ENCODE assay signal across 21 mouse cellular contexts in the genomic region with DNA sequence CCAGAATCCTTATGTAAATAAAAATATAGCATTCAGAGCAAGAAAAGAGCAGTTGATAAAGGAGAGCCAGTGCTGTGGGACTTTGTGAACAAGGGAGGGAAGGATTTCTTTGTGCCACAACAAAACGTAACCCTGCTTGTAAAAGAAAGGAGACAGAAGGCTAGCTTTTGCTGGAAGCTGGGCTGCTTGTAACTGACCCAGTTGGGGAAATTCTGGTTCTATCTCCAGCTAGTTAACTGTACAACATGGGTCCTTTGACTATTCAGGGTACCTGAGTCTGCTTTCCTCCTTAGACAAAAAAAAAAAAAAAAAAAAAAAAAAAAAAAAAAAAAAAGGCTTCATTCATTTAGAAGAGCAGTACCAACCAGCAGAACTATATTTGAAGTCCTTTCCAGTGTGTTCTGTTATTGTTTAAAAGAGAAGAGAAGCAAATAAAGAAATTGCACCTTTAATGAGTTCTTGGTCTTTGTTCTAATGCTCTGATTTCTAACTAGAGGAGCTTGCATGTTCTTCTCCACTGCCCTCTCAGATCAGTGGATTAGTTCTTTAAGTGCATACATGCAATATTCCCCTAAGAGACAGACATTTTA.
DNase-seq lines count a peak whose midpoint lies in the region; ATAC-seq lines count a peak whose summit lies in the region.
"Had no signal": no experiment of that assay in that cellular context is flagged by ENCODE, and none has a peak within 500 bp of the region (broad histone marks: within the 10 kb centered on the region; RNA-seq: fewer than 3 reads in every experiment).

No protein-coding gene starts in this region.

- no peak overlapping the region for H3K4me3 ChIP-seq in midbrain, embryonic 11.5 days (ENCODE audit: low read depth, low read length)
- H3K4me3 ChIP-seq in midbrain, embryonic 16.5 days (ENCODE audit: low read depth, low read length), result no peak overlapping the region
- H3K4me3 ChIP-seq in embryonic facial prominence, embryonic 10.5 days, result no peak overlapping the region
- H3K4me3 ChIP-seq in forebrain, embryonic 16.5 days (replicated peaks; ENCODE audit: low read length), result no peak overlapping the region
- H3K4me3 ChIP-seq in midbrain, embryonic 14.5 days (replicated peaks; ENCODE audit: low read depth, low read length), result no peak overlapping the region
- H3K4me3 ChIP-seq in intestine, embryonic 15.5 days (replicated peaks), result no peak overlapping the region
- H3K4me3 ChIP-seq: heart, embryonic 13.5 days; limb, embryonic 15.5 days; liver, embryonic 15.5 days had no signal

- peak; percentile 94 for DNase-seq in midbrain, embryonic 11.5 days (ENCODE audit: low spot score, missing footprints)
- no peak for DNase-seq in embryonic facial prominence, embryonic 10.5 days (ENCODE audit: low spot score)
- DNase-seq in midbrain, embryonic 14.5 days, result peak; percentile 43
- no peak for DNase-seq in thymus, postnatal 25 days
- DNase-seq in testis, postnatal 10 days (ENCODE audit: low spot score), result no peak
- DNase-seq: adrenal gland, adult 8-10 months; B cell, adult 2 months; cerebellum, postnatal 14 days; gastrocnemius, postnatal 10 days; heart, adult 11 months; heart, postnatal 36 days; kidney, adult 9 months; kidney, postnatal 36 days; thymus, postnatal 14 days had no signal

- peak overlapping the region; percentile 94 for H3K27ac ChIP-seq in midbrain, embryonic 11.5 days (ENCODE audit: low read depth, low read length)
- no peak overlapping the region for H3K27ac ChIP-seq in midbrain, embryonic 16.5 days (ENCODE audit: low read length)
- H3K27ac ChIP-seq in embryonic facial prominence, embryonic 10.5 days (replicated peaks), result 0 out of 2 replicates have a peak overlapping the region, but pooled peaks have one; percentile 35
- peak overlapping the region; percentile 23; the same call in 1 of the 2 replicates for H3K27ac ChIP-seq in forebrain, embryonic 16.5 days (ENCODE audit: low read length)
- H3K27ac ChIP-seq in midbrain, embryonic 14.5 days (replicated peaks; ENCODE audit: low read depth, low read length), result peak overlapping the region; percentile 55
- no peak overlapping the region for H3K27ac ChIP-seq in intestine, embryonic 15.5 days
- H3K27ac ChIP-seq: heart, embryonic 13.5 days; limb, embryonic 15.5 days; liver, embryonic 15.5 days had no signal

- 4% methylated on average over 1 of the region's 1 CpGs for WGBS in midbrain, embryonic 11.5 days
- 17% methylated on average over 1 of the region's 1 CpGs for WGBS in midbrain, embryonic 16.5 days
- WGBS in embryonic facial prominence, embryonic 10.5 days, result 58% methylated on average over 1 of the region's 1 CpGs
- WGBS in forebrain, embryonic 16.5 days, result 6% methylated on average over 1 of the region's 1 CpGs
- WGBS in midbrain, embryonic 14.5 days, result 6% methylated on average over 1 of the region's 1 CpGs
- 72% methylated on average over 1 of the region's 1 CpGs for WGBS in intestine, embryonic 15.5 days

- no peaks in the 10 kb centered on the region for H3K27me3 ChIP-seq in midbrain, embryonic 11.5 days (ENCODE audit: control insufficient read depth, insufficient read depth, low read length)
- no peaks in the 10 kb centered on the region for H3K27me3 ChIP-seq in midbrain, embryonic 16.5 days (ENCODE audit: control insufficient read depth, insufficient read depth, low read depth, low read length)
- no peaks in the 10 kb centered on the region for H3K27me3 ChIP-seq in embryonic facial prominence, embryonic 10.5 days (replicated peaks; ENCODE audit: low read depth, poor library complexity, severe bottlenecking)
- H3K27me3 ChIP-seq in forebrain, embryonic 16.5 days (replicated peaks; ENCODE audit: control insufficient read depth, insufficient read depth, low read length), result no peaks in the 10 kb centered on the region
- H3K27me3 ChIP-seq in midbrain, embryonic 14.5 days (ENCODE audit: control insufficient read depth, insufficient read depth, low read length), result no peaks in the 10 kb centered on the region
- H3K27me3 ChIP-seq in intestine, embryonic 15.5 days (replicated peaks), result no peaks in the 10 kb centered on the region
- H3K27me3 ChIP-seq: heart, embryonic 13.5 days; limb, embryonic 15.5 days; liver, embryonic 15.5 days had no signal

- peaks cover 26% of the 10 kb centered on the region for H3K4me1 ChIP-seq in midbrain, embryonic 11.5 days (ENCODE audit: control insufficient read depth, insufficient read depth, low read length)
- peaks cover 8% of the 10 kb centered on the region for H3K4me1 ChIP-seq in midbrain, embryonic 16.5 days (ENCODE audit: control insufficient read depth, insufficient read depth, low read length)
- H3K4me1 ChIP-seq in embryonic facial prominence, embryonic 10.5 days, result peaks cover 12% of the 10 kb centered on the region
- peaks cover 20% of the 10 kb centered on the region for H3K4me1 ChIP-seq in forebrain, embryonic 16.5 days (replicated peaks; ENCODE audit: control insufficient read depth, insufficient read depth, low read length)
- H3K4me1 ChIP-seq in midbrain, embryonic 14.5 days (ENCODE audit: control insufficient read depth, insufficient read depth, low read length), result peaks cover 8% of the 10 kb centered on the region
- no peaks in the 10 kb centered on the region for H3K4me1 ChIP-seq in intestine, embryonic 15.5 days (replicated peaks)
- H3K4me1 ChIP-seq: limb, embryonic 15.5 days; liver, embryonic 15.5 days had no signal

- H3K9ac ChIP-seq in midbrain, embryonic 11.5 days (ENCODE audit: low read length), result peak overlapping the region; percentile 59
- no peak overlapping the region for H3K9ac ChIP-seq in midbrain, embryonic 16.5 days (ENCODE audit: low read depth, low read length)
- no peak overlapping the region for H3K9ac ChIP-seq in forebrain, embryonic 16.5 days (replicated peaks; ENCODE audit: low read depth, low read length)
- H3K9ac ChIP-seq in midbrain, embryonic 14.5 days (replicated peaks; ENCODE audit: low read length), result peak overlapping the region; percentile 23; the same call in 1 of the 2 replicates
- H3K9ac ChIP-seq in intestine, embryonic 15.5 days, result no peak overlapping the region
- H3K9ac ChIP-seq: heart, embryonic 13.5 days; limb, embryonic 15.5 days; liver, embryonic 15.5 days had no signal

- ATAC-seq in midbrain, embryonic 11.5 days (ENCODE audit: low FRiP score), result no peak
- no peak for ATAC-seq in midbrain, embryonic 16.5 days
- ATAC-seq in forebrain, embryonic 16.5 days, result no peak
- ATAC-seq in midbrain, embryonic 14.5 days (ENCODE audit: low FRiP score, low TSS enrichment), result no peak
- no peak for ATAC-seq in intestine, embryonic 15.5 days
- ATAC-seq: lung, postnatal 0 days had no signal

- H3K9me3 ChIP-seq in midbrain, embryonic 11.5 days (ENCODE audit: control insufficient read depth, low read length), result no peaks in the 10 kb centered on the region
- 0 out of 2 replicates have a peak, but pooled peaks cover 2% of the 10 kb centered on the region for H3K9me3 ChIP-seq in midbrain, embryonic 16.5 days (replicated peaks; ENCODE audit: control insufficient read depth, low read length, poor library complexity, severe bottlenecking)
- no peaks in the 10 kb centered on the region for H3K9me3 ChIP-seq in embryonic facial prominence, embryonic 10.5 days
- no peaks in the 10 kb centered on the region for H3K9me3 ChIP-seq in forebrain, embryonic 16.5 days (ENCODE audit: control insufficient read depth, low read length)
- H3K9me3 ChIP-seq in midbrain, embryonic 14.5 days (ENCODE audit: control insufficient read depth, low read length), result no peaks in the 10 kb centered on the region
- H3K9me3 ChIP-seq in intestine, embryonic 15.5 days, result no peaks in the 10 kb centered on the region
- H3K9me3 ChIP-seq: heart, embryonic 13.5 days; limb, embryonic 15.5 days; liver, embryonic 15.5 days had no signal

- H3K36me3 ChIP-seq in midbrain, embryonic 11.5 days (ENCODE audit: control insufficient read depth, insufficient read depth, low read length), result no peaks in the 10 kb centered on the region
- H3K36me3 ChIP-seq in midbrain, embryonic 16.5 days (ENCODE audit: control insufficient read depth, insufficient read depth, low read length), result no peaks in the 10 kb centered on the region
- no peaks in the 10 kb centered on the region for H3K36me3 ChIP-seq in embryonic facial prominence, embryonic 10.5 days (replicated peaks)
- no peaks in the 10 kb centered on the region for H3K36me3 ChIP-seq in forebrain, embryonic 16.5 days (ENCODE audit: control insufficient read depth, insufficient read depth)
- H3K36me3 ChIP-seq in midbrain, embryonic 14.5 days (ENCODE audit: control insufficient read depth, insufficient read depth, low read length), result no peaks in the 10 kb centered on the region
- no peaks in the 10 kb centered on the region for H3K36me3 ChIP-seq in intestine, embryonic 15.5 days
- H3K36me3 ChIP-seq: heart, embryonic 13.5 days; limb, embryonic 15.5 days; liver, embryonic 15.5 days had no signal

- H3K4me2 ChIP-seq in midbrain, embryonic 11.5 days, result peak overlapping the region; percentile 30
- H3K4me2 ChIP-seq in midbrain, embryonic 16.5 days (ENCODE audit: low read length), result no peak overlapping the region
- no peak overlapping the region for H3K4me2 ChIP-seq in forebrain, embryonic 16.5 days (ENCODE audit: low read length)
- peak overlapping the region; percentile 50 for H3K4me2 ChIP-seq in midbrain, embryonic 14.5 days (ENCODE audit: low read length)
- H3K4me2 ChIP-seq in intestine, embryonic 15.5 days (replicated peaks), result no peak overlapping the region
- H3K4me2 ChIP-seq: heart, embryonic 13.5 days; limb, embryonic 15.5 days; liver, embryonic 15.5 days had no signal

Comparison
In these comparisons a context has a peak if more than half of its experiments do, and no peak if none do; other contexts are left out.
1. H3K27ac ChIP-seq: peak in midbrain, embryonic 11.5 days (single experiment), embryonic facial prominence, embryonic 10.5 days (single experiment), forebrain, embryonic 16.5 days (single experiment) and midbrain, embryonic 14.5 days (single experiment); none in midbrain, embryonic 16.5 days (single experiment) and intestine, embryonic 15.5 days (single experiment).
2. H3K4me2 ChIP-seq: peak in midbrain, embryonic 11.5 days (single experiment) and midbrain, embryonic 14.5 days (single experiment); none in midbrain, embryonic 16.5 days (single experiment), forebrain, embryonic 16.5 days (single experiment) and intestine, embryonic 15.5 days (single experiment).
3. H3K9ac ChIP-seq: peak in midbrain, embryonic 11.5 days (single experiment) and midbrain, embryonic 14.5 days (single experiment); none in midbrain, embryonic 16.5 days (single experiment), forebrain, embryonic 16.5 days (single experiment) and intestine, embryonic 15.5 days (single experiment).
4. DNase-seq: peak in midbrain, embryonic 11.5 days (single experiment) and midbrain, embryonic 14.5 days (single experiment); none in embryonic facial prominence, embryonic 10.5 days (single experiment), thymus, postnatal 25 days (single experiment) and testis, postnatal 10 days (single experiment).